Mouse (Mus musculus) thymus, adult 18-20 months (tissue): ENCODE results near the gene Sctr.

Source experiments
- DNase-seq, 2 experiments: peaks; one replicate each; pipeline ENCODE4 v3.0.0; 2022; ENCODE audit warnings: mixed read lengths in 2 of 2

Sctr gene

DNA sequence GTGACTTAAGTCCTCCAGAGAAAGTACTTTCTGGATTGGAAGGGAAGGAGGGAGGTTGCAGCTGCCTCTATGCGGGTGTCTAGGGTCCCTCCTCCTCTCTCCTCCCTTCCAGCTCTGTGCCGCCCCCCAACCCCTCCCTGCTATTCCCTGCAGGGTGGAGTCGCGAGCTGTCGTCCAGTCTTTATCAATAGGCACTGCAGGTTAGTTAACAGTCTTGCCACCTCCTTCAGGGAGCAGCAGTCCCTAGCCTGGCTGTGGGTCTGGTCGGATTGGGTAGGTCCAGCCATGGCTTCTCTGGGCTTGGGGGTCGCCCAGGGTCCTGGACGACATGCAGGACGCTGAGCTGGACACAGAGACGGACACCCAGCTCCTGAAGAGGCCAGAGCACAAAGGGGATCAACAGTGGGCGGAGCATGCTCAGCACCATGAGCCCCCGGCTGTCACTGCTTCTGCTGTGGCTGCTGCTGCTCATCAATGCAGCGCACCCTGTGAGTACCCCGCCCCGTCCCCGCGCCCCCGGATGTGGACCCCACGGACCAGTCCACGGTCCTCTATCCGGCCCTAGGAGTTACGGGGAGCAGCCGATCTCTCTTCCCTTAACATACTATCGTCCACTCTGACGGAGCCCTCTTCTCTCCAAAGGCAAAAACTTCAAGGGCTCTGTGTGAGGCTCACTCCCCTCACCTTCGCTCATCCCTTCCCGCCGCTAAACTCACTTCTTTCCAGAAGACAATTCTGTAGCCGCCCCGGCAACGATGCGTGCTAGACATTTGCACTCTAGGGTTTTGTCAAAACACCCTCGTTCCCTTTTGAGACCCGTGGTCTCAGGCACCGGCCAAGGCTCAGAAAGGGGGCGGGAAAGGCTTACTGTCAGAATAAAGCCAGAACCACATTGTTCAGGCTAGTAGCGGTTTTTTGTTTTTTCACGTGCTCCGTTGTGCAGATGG lies at the start of gene Sctr:
Gene Sctr (plus strand): TSS at position 51 of the 947 bp plus-strand sequence.
- no peak for DNase-seq

DNA sequence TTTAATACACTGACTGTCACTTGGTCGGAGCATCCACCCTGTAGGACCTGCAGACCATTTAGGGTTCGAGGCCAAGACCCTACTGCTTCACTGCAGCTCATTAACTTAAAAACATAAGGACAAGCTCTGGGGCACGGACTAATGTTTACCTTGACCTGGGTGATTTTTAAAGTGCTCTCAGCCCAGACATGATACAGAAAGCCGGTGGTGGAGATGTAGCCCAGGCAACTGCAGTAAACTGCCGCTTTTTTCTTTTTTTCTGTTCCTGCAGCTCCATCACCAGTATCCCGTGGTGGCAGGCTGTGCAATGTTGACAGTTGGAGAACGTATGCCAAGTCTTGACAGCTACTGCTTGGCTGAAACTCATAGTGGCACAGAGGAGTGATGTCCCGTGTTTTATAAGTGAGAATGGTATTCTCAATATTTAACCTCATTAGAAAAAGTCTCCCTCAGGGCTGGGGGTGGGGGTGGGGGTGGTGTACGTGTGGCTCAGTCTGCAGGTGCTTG lies 48.9 kb upstream of the Sctr start:
- no peak for DNase-seq

DNA sequence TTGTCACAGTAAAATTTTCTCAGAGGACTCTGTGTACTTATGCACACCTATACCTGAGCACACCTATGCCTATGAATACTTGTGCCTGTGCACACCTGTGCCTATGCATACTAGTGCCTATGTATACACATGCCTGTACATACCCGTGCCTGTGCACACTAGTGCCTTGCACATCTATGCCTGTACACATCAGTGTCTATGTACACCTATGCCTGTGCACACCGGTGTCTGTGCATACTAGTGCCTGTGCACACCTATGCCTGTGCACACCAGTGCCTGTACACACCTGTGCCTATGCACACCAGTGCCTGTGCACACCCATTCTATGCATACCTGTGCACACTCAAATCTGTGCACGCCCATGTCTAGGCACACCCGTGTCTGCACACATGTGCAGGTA lies 47.2 kb upstream of the Sctr start:
- DNase-seq = no peak

DNA sequence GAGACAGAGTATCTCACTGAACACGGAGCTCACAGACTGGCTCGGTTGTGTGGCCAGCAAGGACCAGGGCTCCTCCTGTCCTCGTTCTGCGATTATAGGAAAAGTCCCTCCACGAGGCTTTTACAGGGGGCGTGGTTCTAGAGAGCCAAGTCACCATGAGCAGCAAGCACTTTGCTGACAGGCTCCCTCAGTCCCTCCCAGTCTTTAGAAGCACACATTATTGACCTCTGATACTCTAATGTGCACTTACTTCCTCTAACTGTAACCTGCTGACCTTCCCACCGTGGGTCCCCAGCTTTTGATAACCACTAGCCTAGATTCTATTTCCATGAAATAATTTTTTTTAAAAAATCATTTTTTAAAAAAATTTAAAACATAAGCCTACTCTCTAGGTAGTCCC lies 46.8 kb upstream of the Sctr start:
- no peak for DNase-seq

DNA sequence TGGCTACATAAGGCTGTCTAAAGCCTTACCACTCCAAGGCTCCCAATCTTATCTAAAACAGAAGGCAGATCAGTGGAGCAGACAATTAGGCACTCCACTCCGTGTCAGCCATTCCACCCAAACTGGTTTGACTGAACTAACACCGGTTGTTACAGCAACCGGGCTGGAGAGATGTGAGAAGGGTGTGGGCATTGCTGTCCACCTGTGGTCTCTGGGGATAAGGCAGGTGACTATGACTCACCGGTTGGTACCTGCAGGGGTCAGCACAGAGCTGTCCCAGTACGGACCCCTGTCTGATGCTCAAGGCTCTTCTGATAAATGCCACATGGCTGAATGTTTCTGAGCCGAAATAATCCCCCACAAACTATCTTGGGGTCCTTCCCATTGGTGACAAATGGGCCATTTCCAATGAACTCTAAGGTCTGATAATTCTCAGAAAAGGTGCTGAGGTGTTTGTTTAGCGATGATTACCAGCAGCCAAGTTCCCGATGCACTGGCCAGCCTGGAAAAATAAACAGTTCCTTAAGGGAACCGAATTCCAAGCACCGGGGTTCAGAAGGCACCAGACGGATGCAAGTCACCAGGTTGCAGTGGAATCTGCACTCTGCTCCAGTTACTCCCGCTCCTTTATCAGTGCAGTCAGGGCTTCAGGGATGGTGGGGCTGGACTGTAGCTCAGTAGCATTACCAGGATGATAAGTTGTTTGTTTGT lies 40.7 kb upstream of the Sctr start:
- no peak for DNase-seq

DNA sequence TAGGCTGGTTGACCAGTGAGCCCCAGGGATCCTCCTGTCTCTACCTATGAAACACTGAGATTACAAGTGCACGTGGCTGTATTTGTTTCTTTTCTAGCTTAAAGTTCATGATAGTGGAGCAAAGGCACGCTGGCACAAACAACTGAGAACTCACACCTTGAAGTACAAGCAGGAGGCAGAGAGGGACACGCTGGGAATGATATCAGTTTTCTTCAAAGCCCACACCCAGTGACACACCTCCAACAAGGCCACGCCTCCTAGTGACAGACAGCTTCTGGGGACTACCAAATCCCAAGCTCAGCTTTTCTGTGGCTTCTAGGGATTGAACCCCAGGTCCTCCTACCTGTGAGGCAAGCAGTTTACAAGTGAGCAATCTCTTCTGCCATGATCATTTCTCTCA lies 33.6 kb upstream of the Sctr start:
- DNase-seq = no peak

DNA sequence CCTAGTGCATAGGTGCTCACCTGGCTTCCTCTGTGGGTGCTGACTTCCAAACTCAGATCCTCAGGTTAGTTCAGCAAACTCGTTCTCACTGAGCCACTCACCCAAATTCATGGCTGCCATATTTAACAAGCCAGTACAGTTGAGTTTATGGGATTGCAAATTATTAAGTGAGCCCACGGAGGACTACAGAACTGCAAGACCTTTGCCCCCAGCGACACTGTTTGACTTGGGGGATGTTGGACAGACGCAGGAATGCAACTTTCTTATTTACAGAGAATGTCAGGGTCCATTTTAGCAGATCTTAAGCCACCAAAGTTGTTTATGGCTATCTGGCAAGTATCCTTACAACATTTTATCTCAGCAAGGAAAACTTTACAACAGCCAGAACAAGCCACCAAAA lies 31.6 kb upstream of the Sctr start:
- no peak for DNase-seq

DNA sequence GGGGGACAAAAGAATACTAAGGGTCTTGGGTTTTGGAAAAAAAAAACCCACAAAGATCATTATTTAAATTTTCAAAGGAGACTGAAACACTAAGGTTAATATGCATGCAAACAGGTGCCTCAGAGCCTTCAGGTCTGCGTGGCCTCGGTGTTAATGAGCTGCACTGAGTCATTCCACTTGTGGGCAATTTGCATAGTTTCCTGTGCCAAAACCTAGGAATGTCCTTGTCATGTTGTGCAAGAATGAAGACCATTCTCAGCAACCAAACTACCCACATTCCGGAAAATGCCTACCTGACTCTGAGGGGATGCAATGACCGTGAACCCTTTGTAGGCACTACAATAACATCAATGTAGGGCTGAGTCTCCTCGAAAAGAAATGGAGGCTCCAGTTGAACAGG lies 20.1 kb upstream of the Sctr start:
- no peak for DNase-seq

DNA sequence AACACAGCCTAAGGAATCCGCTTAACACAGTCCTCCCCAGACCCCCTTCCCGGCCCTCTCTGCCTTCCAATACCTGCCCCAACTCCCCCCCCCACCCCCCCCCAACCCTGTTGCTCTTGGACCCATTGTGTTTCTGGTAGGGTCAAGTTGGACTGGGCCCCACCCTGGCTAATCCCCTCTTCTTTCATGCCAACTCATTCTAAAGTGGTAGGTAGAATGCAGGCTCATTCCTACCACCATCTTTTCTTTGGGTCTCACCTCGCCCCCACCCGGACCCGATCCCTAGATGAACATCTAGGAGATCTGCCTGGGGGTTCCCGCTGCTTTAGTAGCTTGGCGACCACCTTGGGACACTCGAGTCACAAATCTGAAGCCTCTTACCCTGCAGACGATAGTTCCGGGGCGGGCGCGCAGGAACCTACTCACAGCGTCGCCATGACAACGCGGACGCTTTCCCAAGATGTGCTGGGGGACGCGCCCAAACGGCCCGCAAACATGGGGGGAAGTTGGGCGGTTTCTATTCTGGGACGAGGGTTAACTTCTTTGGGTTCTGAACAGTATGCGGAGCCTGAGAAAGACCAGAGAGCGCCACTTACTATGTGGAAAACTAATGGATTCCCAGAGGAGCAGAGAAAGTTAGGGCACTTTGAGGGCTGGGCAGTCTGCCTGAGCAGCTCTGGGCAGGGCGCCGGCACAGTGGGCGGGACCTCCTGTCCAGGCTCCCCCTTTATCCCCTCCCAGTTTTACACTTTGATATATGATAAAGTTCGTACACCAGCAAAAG lies 9.7 kb upstream of the Sctr start, which contains the start of gene Cfap221:
Gene Cfap221 (minus strand): TSS at position 437 of the 784 bp plus-strand sequence.
- peak in 1 of 2 experiments; percentile 12 for DNase-seq

DNA sequence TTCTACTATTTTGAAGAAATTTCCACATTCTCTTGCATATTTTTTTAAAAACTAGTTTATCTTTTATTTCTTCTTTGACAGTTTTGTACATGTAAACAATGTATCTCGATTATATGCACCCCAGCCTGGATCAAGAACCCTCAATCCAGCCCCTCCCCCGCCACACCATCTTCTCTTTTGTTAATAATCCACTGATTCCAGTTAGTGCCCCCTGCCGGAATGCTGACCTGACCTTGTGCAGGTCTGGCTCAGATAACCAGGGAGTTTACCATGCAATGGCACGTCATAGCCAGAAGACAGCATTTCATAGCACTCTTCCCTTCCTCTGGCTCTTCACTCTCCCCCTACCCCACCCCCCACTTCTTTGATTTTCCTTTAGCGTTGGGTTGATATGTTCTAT lies 9.1 kb upstream of the Sctr start:
- DNase-seq = no peak

DNA sequence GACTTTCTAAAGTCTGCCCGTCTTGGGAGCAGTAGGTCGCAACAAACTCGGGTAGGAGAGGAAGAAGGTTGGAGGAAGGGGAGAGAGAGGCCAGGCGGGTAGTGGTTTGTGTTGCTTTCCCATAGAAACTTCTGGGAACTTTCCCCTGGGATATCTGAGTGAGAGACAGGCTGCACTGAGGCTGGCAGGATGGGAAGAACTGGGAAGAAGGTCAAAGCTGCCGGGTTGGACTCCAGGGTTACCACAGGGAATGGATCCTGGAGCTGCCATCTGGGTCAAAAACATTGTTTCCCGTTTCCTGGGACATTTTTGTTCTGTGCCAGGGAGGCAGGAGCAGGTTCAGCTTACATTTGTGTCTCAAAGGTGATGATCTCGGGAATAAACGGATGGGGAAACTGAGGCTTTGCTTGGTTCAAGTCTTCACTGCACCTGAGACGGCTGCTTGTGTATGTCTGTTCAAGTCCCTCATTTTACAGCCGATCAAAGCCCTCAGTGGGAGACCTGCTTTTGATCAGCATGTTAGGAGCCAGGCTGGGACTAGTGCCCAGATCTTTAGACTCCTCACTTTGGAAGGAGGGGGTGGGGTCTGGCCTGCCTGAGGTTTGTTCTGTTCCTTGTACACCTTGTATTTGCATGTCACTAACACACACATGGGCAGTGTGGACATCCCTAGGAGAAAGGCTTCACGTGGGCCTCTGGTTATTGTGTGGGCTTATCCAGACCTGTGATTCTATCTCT lies 1.3 kb downstream of the Sctr start:
- DNase-seq = no peak

DNA sequence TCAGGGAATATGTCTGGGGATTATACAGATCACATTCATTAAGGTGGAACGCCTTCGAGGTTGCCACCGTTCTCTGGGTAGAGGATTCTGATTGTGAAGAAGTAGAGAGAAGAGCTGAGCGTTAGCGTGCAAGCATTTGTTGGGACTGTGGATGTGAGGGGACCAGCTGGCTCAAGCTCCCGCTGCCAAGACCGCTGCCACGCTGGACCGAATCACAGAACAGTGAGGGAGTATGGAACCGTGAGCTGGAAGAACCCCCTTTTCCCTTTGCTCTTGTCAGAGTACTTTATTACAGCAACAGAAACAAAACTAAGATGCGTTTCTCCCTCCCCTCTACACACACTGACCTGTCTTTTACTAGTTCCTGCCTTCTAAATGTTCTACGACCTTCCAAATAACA lies 5.9 kb downstream of the Sctr start:
- no peak for DNase-seq

DNA sequence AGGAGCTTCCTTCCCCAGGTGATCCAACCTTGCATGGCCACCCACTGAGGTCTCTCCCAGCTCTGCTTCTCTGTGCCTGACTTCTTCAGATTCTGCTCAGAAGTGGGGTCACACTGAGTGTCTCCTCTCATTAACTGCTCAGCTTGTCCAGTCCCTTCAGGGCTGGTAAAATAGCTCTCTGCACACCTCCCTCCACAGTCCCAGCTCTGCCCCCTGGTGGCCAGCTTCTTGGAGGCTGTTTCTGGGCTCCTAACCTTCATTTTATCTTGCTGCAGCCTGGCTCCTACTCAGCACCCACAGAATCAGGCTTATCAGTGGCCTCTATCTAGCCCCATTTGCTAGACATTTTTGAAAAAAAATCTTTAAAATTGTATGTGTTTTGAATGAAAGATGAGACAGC lies 6.4 kb downstream of the Sctr start:
- DNase-seq = no peak

DNA sequence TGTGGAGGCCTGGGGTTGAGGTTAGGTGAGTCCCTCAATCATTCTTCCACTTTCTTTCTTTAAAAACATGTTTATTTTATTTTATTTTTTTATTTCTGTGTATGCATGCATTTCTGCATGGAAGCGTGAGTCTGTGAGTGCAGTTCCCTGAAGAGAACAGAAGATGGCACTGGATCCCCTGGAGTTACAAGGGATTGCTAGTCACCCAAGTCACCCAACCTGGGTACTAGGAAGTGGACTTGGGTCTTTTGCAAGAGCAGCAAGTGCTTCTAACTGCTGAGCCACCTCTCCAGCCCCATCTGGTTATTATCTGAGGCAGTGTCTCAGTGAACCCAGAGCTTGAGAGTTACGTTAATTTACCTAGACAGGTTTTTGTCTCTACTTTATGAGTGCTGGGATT lies 9.5 kb downstream of the Sctr start:
- no peak for DNase-seq

DNA sequence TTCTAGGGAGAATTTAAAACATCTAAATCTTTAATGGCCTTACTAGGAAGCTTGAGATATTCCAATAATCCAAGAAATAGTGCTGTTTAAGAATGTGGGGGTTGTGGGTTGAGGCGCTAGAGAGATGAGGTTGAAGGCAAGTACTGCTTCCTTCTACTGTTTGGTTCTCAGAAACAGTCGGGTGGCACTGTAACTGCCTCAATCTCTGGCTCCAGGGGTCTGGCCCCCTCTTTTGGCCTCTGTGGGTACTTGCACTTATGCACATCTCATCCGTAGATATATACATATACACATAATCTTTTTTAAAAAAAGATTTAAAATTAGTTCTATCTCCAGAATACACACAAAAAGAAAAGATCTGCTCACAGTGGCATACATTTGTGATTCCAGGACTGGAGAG lies 12.2 kb downstream of the Sctr start:
- DNase-seq = no peak

DNA sequence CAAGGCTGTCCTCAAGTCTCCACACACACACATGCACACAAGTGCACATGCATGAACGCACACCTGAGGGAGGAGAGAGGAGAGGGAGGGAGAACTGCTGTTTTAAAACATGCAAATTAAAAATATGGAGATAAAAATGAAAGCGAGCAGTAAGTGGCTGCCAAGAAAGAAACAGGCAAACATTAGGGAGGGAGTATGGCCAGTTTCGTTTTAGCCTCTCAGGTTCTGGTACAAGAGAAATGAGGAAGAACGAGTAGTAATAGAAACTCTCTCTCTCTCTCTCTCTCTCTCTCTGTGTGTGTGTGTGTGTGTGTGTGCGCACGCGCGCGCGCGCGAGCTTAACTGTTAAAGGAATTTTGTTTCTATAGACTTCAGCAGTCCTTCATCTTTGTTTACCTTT lies 12.7 kb downstream of the Sctr start:
- DNase-seq = no peak

DNA sequence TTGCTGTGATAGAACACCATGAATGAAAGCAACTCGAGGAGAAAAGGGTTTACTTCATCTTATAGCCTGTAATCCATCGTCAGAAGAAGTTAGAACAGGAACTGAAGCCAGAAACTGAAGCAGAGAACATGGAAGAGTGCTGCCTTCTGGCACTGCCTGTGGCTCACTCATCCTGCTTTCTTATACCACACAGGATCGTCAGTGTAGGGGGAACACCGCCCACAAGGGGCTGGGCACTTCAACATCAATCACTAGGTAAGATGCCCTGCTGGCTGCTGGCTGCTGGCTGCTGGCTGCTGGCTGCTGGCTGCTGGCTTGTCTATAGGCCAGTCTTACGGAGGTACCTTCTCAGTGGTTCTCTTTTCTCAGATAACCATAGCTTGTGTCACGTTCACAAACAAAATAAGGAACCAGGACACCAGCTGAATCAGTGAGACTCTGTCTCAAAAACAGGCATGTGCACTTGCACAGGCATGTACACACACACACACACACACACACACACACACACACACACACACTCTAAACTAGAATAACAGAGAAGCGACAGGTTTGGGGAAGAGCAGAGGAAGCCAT lies 13.7 kb downstream of the Sctr start:
- no peak for DNase-seq

DNA sequence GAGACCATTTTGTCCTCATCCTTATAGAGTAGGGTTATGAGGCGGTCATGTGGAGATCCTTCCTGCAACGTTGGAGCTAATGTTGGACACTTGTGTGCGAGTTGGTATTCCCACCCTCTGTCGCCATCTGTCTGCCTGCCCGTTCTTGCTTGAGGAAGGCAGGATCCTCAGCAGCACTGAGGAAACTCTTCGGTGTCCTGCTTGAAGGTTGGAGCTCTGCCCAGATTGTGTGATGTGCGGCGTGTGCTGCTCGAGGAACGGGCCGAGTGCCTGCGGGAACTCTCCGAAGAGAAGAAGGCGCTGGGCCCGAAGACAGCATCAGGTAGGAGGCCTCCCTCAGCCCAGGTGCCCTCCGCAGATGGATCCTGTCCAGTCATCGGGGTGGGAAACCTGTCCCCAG lies 15.3 kb downstream of the Sctr start:
- DNase-seq = no peak

DNA sequence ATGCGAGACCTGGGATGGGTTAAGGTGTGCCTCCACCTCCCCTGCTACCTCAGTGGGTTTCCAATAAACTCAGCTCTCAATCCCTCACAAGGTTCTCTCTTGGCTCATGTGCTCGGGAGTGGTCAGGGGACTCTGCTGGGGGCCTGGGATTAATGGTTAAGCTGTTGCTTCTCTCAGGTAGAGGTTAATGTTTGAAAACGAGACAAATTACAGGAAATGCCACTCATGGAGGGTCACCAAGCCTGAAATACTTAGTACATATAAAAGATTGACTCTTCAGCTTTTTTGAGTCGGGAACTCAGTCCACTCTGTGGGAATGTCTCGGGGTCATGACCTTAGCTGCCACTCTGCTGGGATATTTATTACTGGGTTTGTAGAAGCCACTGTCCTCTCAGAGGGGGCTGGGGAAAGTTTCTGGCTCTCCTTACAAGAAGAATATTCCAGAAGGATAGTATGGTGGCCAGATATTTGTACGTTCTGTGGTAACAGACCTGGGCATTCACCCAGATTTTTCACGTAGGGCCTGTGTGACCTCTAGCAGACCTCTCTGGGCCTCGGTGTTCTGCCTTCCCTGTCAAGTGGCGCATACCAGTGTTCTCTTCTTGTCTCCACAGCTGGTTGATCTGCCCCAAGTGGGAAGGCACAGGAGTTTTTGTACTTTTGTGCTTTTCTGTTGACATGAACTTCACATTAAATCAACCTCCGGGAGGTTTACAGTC lies 17.8 kb downstream of the Sctr start:
- no peak for DNase-seq

DNA sequence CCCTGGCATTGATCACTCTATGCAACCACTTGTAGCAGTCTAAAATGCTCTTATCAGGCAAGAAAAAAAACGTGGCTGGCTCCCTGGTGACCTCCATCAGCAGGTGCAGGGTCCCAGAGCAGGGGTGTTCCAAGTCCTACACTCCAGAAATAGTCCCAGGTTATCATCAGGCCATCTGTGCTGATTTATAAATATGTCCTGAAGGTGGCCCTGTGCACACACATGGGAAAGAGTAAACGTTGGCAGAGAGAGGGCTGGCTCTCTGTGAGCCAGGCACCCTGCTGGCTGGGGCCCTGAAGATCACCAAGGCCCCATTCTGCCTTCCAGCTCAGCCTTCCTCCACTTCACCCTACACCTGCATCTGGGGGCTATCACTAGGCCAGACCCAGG lies 18.4 kb downstream of the Sctr start:
- no peak for DNase-seq

DNA sequence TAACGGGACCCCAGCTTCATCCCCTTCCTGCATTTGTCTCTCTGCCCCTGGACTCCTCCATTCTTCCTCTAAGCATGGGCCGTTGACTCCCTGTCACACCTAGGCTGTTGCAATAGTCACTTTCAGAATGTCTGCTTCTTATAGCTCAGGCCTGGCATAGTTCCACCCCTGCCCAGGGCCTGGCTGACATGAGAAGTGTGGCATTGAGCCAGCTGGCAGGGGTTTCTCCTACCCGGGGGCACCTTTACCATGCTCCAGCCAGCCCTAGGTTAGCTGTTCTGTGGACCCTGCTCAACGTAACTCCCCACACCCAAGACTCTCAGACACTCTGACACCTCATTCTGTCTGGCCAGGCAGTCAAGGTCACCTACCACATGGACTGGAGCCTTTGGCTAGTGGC lies 21.0 kb downstream of the Sctr start:
- no peak for DNase-seq
